Mouse (Mus musculus): ENCODE measurements around the gene Hsd17b1. TPM values are rescaled to one million over a fixed set of nuclear protein-coding genes. Genes with fewer than 3 reads are reported as not detected.

The Hsd17b1 gene
- total RNA-seq, 2 experiments from 2014 or later, result not detected

GRCm38 (mm10) chr11:101082208-101083082 is 4.2 kb downstream of the Hsd17b1 start, which contains the start of gene Coasy:
Gene Coasy (plus strand): TSS chr11:101082565.
- ATAC-seq (replicated peaks; ENCODE audit: low FRiP score, low TSS enrichment, poor library complexity, severe bottlenecking), result peak; percentile 62

GRCm38 (mm10) chr11:101083083-101083697 is 5.0 kb downstream of the Hsd17b1 start:
- ATAC-seq (replicated peaks; ENCODE audit: low FRiP score, low TSS enrichment, poor library complexity, severe bottlenecking), result no peak

GRCm38 (mm10) chr11:101084246-101084645 is 6.0 kb downstream of the Hsd17b1 start:
- no peak for ATAC-seq (replicated peaks; ENCODE audit: low FRiP score, low TSS enrichment, poor library complexity, severe bottlenecking)

GRCm38 (mm10) chr11:101084811-101085210 is 6.6 kb downstream of the Hsd17b1 start:
- no peak for ATAC-seq (replicated peaks; ENCODE audit: low FRiP score, low TSS enrichment, poor library complexity, severe bottlenecking)

GRCm38 (mm10) chr11:101085617-101086322 is 7.6 kb downstream of the Hsd17b1 start:
- ATAC-seq (replicated peaks; ENCODE audit: low FRiP score, low TSS enrichment, poor library complexity, severe bottlenecking), result no peak

GRCm38 (mm10) chr11:101086323-101086674 is 8.1 kb downstream of the Hsd17b1 start:
- no peak for ATAC-seq (replicated peaks; ENCODE audit: low FRiP score, low TSS enrichment, poor library complexity, severe bottlenecking)

- ATAC-seq (replicated peaks; ENCODE audit: low FRiP score, low TSS enrichment, poor library complexity, severe bottlenecking), result peak; percentile 72
Observed at GRCm38 (mm10) chr11:101086756-101087681, 8.8 kb downstream of the Hsd17b1 start, which contains the start of gene Mlx. Gene Mlx (plus strand): TSS chr11:101087277.

- peak; percentile 11; the same call in 1 of the 2 replicates for ATAC-seq (replicated peaks; ENCODE audit: low FRiP score, low TSS enrichment, poor library complexity, severe bottlenecking)
Observed at GRCm38 (mm10) chr11:101087682-101088055, 9.5 kb downstream of the Hsd17b1 start.

GRCm38 (mm10) chr11:101089931-101090330 is 11.7 kb downstream of the Hsd17b1 start:
- ATAC-seq (replicated peaks; ENCODE audit: low FRiP score, low TSS enrichment, poor library complexity, severe bottlenecking), result no peak

GRCm38 (mm10) chr11:101094930-101095313 is 16.7 kb downstream of the Hsd17b1 start:
- ATAC-seq (replicated peaks; ENCODE audit: low FRiP score, low TSS enrichment, poor library complexity, severe bottlenecking), result peak; percentile 16; the same call in 1 of the 2 replicates

GRCm38 (mm10) chr11:101095314-101096024 is 17.3 kb downstream of the Hsd17b1 start, which contains the start of gene Psmc3ip:
Gene Psmc3ip (minus strand): TSS chr11:101095436.
- ATAC-seq (replicated peaks; ENCODE audit: low FRiP score, low TSS enrichment, poor library complexity, severe bottlenecking), result peak; percentile 97

- ATAC-seq (replicated peaks; ENCODE audit: low FRiP score, low TSS enrichment, poor library complexity, severe bottlenecking), result no peak
Observed at GRCm38 (mm10) chr11:101098231-101098630, 20.0 kb downstream of the Hsd17b1 start.

GRCm38 (mm10) chr11:101103011-101103410 is 24.8 kb downstream of the Hsd17b1 start:
- no peak for ATAC-seq (replicated peaks; ENCODE audit: low FRiP score, low TSS enrichment, poor library complexity, severe bottlenecking)

GRCm38 (mm10) chr11:101109351-101109750 is 31.1 kb downstream of the Hsd17b1 start:
- no peak for ATAC-seq (replicated peaks; ENCODE audit: low FRiP score, low TSS enrichment, poor library complexity, severe bottlenecking)

GRCm38 (mm10) chr11:101110708-101111107 is 32.5 kb downstream of the Hsd17b1 start:
- ATAC-seq (replicated peaks; ENCODE audit: low FRiP score, low TSS enrichment, poor library complexity, severe bottlenecking), result no peak

GRCm38 (mm10) chr11:101111178-101111577 is 33.0 kb downstream of the Hsd17b1 start:
- no peak for ATAC-seq (replicated peaks; ENCODE audit: low FRiP score, low TSS enrichment, poor library complexity, severe bottlenecking)

GRCm38 (mm10) chr11:101112186-101112585 is 34.0 kb downstream of the Hsd17b1 start:
- ATAC-seq (replicated peaks; ENCODE audit: low FRiP score, low TSS enrichment, poor library complexity, severe bottlenecking), result no peak

- no peak for ATAC-seq (replicated peaks; ENCODE audit: low FRiP score, low TSS enrichment, poor library complexity, severe bottlenecking)
Observed at GRCm38 (mm10) chr11:101115564-101115963, 37.4 kb downstream of the Hsd17b1 start.

Measured in megakaryocyte-erythroid progenitor cell, adult 5-6 weeks (primary cell).